Mouse (Mus musculus): ENCODE data around the gene Nxn.

DNA sequence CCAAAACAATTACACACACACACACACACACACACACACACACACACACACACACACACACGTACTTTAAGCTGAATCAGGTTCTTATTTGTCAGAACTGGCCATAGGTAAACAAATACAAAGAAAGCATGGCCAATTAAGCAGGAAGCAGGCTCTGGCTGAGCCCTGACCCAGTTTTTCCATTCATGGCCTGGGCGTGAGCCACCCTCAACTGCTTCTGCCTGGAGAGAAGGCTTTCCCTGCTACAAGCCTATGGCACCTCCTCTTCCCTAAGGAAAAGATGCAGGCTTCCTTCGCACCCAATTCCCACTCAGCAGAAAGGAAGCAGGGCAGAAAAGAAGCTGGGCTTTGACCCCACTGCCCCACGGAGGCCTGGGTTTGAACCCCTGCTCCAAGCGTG is 76.0 kb downstream of the Nxn start:
- TF ChIP-seq CTCF (IDR thresholded peaks at IDR 0.05; ENCODE audit: extremely low read depth, insufficient read length, insufficient replicate concordance, low read depth, low read length) (no peak), POLR2A (IDR thresholded peaks at IDR 0.05; ENCODE audit: low read depth, low read length) (no peak)
